Mouse (Mus musculus): ENCODE results near the gene Armh1. TPM values are rescaled to one million over a fixed set of nuclear protein-coding genes. Genes with fewer than 3 reads are reported as not detected.

The Armh1 gene
- 4.8 and 4.9 TPM in 2 replicates for total RNA-seq (2021)
- long read RNA-seq, partial matches to known transcripts, result 4 of 9 reads
- long read RNA-seq, other reads (novel, unspliced or antisense), result 4 of 9 reads

DNA sequence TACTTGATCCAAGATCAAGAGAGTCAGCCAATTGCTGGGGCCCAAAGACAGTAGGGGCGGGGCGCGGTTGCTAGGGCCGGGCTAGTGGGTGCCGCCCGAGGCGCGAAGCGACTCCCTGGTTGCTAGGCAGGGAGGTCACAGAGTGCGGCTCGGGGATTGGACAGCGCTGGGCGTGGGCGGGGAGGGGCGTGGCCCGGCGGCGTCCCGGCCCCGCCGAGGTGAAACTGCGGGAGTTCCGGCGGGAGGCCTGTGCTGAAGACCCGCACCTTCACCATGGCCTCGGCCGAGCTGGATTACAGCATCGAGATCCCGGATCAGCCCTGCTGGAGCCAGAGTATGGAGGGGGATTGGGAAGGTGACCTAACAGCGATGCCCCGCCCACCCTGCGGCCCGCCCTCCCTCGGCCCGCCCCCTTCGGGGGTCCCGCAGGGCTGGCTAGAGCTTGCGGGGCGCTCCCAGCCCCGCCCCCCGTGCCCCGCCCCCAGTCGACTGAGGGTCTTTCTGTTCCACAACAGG is at the start of gene Armh1, which contains the start of gene Tmem53:
Armh1 (minus strand) TSS at position 325 of the 516 bp plus-strand sequence.
Tmem53 (plus strand) TSS at position 151 of the 516 bp plus-strand sequence.
- peak; percentile 96 for DNase-seq

DNA sequence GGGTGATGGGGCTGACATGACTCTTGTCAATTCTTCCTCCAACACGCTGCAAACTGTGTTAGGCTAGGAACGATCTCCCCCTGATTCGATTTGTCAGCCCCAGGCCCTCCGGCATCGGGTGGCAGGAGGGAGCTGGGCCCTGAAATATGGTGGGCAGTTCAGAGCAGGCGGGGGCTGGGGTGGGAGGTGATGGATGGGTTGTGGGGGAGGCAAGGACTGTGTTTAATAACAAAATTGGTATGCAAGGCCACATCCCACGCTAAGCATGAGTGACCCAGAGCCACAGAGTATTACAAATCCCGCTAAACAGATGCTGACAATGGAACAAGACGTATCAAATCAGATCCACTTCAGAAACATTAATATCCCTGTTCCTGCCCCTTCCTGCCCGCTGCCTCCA is 48.0 kb upstream of the Armh1 start:
- DNase-seq, result no peak

DNA sequence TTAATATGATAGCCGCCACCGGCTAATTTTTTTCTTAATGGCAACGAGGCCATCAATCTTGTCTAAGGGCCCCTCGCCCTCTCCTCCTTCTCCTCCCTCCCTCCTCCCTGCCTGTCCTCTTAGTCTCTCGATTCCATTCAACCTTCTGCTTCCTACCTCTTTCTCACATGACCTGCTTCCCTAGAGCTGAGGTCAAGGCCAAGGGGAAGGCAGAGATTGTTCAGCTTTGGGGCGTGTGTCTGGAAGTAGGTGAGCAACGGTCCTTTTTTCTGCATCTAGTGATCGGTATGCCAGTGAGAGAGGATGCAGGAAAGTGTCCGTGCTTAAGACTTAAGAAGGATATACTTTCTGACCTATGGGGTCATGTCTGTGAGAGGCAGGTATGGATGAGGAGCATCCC is 45.9 kb upstream of the Armh1 start:
- no peak for DNase-seq

DNA sequence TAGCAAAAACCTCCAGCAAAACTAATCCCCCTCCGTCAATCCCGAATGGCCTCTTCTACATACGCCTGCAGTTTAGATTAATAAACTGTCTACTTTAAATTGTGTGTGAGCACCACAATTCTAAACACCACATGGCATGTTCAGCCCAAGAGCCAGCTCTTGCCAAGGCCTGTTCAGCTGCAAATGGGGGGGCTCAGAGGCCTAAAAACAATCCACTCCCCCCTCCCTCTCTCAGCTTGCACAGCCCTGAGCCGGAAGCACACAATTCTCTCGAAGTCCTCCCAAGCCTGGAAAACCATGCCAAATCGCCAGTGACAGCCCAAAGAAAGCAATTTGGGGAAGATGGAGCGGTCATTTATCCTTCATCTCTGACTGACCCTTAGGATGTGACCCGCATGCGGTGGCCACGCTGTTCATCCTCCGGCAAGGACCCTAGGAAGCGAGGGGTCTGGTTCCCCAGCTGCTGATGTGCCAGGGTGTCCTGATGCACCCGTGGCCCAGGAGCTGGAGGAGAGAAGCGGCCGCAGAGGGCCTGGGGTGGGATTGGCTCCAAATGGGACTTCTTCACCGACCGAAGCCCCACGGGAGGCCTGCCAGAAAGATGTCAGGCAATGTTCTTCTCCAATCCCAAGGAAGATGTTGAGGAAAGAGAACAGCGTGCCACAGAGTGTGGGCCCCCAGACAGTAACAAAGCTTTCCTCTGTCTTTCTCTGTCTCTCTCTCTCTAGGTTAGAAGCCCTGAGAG is 45.1 kb upstream of the Armh1 start:
- DNase-seq, result no peak

DNA sequence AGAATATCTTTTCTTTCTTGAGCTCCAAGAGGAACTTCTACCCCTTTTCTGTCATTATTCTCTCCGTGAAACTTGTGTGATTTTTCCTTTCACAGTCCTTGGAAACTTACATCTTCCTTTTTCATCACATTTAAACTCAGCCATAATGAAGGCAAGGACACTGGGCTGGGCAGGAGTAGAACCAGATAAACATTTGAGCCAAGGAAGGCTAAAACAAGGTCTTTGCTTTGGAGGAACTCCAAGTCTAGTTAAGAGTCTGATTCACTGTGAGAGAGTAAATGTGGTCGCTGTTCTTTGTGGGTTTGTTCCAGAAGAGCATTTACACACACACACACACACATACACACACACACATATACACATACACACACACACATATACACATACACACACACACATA is 39.8 kb upstream of the Armh1 start:
- no peak for DNase-seq

DNA sequence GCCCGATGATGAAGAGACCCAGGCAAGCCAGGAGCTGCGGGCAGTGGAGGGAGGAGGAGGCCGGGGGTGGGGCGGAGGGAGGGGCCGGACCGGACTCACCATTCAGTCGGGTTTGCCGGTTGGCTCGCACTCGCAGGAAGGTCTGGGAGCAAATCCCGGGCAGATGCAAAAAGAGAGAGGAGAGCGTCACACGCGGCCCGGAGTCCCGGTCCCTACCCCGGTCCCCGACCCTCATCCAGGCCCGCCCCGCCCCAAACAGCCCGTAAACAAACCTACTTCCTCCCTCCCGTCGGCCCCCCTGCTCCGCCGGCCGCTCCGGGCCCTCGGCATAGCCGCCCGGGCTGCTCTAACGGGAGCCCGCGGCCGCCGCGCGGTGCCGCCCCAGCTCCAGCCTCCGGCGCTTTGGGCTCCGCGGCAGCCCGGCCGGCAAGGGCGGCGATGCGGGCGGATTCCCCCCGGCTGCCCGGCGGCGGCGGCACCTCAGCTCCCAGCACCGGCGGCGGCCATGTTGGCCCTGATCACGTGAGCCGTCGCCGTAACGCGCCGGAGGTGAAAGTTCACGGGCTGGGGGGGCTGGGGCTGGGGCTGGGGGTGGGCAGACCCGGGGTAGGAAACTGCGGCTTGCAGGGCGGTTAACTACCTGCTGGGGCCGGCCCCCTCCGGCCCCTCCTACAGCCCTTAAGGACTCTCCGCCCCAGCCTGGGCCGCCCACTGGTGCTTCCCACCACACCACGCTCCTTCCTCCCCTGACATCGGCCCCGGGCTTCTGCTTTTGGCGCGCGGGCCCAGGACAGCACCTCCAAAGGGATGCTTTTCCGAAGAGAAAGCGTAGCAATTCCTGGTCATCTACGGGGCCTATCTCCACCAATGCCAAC is 37.2 kb upstream of the Armh1 start:
- DNase-seq, result peak; percentile 82

DNA sequence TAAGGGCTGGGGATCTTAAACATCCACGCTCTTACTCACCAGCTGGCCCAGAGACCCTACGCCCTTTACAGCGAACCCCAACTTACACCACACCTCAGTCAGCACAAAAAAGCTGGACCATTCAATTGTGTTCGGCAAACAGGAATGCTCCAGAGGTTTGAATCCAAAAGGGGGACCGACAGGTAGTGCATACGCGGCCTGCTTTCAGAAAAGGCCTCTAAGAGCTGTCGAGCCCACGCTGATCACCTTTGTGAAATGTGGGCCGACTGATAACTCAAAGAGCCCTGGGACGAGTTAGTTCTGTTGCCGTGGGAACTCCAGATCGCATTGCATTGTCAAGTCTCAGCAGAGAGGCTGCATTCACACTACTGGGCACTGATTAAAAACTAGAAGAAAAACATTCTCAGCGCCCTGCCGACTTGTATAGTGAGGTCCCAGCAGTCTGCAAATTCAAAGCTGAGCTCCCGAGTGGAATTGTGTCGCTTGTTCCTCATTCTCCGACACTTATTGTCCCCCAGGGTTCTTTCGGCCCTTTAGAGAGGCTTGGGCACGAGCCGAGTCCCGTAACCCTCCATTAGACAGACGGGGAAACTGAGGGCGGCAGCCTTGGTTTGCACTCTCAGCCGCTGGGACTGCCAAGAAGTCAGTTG is 36.5 kb upstream of the Armh1 start:
- DNase-seq, result no peak

DNA sequence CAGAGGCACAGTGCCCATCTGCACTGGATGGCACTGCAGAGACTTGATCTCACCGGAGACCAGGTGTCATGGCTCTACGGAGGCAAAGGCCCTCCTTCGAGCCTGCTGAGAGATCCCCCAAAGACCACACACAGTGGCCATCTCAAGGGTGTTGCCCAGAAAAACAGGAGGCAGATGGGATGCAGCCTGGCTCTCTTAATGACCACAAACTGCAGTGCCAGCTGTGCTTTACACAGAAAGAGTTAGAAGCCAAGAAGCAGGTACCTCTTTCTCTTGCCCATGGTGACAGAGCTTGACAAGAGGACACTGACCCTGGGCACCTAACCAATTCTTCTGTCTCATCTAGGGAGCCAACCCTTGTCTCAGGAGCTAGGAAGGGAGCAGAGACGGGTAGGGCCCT is 32.4 kb upstream of the Armh1 start:
- DNase-seq, result no peak

DNA sequence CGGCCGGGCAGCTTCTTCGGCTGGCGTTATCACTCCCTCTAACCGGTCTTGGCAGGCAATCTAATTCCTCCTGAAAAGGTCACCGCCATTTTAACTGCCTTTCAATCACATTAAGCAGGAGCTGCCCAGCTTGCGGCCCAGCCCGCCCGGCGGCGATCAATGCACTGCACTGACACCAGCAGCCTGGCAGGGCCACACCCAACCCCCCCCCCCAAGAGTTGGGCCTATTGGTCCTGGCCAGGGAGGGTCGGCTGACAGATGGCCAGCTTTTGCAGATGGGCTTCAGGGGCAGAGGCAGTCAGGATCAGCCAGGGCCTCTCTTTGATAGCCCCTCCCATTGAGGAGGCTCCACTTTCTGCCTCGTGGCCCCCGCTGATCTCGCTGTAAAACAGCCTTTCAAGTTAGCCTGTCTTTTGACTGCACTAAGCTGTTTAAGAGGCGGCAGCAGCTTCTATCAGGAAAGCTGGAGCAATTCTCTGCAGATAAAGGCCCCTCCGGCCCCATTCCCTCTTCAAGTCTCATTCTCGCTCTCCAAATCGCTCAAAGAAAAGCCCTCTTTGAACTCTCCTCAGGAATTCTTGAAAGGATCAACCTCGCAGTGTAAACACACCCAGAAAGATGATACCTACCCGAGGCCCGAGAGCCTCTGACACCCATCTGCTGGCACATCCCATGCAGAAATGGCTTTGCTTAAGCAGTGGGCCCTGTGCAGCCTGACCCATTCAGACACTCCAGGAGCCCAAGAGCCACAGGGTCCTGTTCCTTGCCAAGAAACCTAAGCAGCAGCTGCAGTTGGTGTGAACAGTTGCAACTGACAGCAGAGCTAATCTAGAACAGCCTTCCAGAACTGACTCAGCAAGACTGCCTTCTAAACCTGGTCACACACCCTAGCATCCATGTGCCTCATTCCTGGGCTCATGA is 31.6 kb upstream of the Armh1 start:
- no peak for DNase-seq

DNA sequence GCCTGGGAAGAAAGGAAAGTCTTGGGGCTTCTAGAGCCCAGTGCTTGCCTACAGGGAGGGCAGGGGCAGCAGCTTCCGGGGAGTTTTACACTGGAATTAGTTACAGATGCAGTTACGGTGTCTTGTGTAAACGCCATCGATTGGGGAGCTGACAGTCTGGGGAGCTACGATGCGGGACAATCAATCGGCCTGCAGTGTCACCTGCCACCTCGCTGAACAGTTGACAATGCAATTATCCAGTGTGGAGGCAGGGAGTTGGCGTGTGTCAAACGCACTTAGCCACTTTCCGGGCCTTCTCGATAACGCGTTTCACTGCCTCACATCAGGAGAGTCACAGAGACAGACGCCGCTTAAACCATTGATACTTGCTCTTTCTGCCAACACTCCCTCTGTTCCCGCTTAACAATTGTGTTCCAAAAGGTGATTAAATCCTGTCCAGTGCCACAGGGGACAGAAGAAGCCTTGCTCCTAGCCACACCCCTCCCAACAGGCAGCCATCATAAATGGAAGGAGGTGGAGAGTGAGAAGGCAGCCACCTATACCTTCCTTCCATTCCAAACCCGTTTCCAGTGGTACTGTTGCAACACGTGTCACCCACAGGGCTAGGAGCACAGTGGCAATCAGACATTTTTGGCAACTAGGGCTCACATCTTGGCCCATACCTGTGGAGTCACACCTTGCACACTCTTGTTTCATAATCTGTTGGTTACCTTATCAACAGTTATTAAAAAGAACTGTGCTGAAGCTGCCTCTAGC is 29.3 kb upstream of the Armh1 start:
- DNase-seq, result no peak

DNA sequence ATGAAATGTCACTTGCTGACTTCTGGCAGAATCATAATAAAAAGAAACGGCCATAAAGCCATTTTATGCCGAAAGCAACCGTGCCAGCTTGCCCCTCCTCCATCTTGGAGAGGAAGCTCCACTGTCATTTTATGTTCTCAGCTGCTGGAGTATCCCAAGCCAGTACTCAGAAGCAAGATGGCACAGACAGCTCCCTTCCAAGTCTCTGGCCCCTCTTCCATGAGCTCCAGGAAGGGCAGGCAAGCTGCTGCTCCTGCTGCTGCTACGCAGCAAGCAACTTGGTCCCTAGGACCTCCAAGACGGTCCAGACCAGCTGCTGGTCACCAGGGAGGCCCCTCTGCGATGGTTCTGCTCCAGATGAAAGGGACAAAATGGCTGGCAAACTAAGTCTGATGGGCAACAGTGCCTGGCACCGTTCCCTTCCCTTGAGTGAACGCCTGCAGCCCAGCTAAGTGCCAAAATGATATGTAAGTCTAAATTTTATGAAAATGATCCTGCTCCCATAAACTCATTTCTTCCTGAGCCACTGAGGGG is 28.5 kb upstream of the Armh1 start:
- DNase-seq, result no peak

DNA sequence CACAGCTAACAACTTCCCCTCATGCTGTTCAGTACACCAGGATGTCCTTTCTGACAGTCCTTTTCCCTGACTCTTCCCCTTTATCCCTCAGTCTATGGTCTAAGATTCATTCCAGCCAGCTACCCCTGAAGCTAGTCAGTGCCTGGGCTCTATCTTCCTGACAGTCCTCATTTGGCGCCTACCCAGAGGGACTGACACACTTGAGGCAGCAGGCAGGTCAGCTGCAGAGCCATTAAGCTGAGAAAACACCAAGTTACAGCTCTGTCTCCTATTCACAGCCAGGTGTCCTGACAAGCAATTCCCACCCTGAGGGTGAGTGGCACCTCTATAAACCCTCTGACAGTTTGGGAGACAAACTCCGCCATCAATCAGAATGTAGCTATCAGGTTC is 27.3 kb upstream of the Armh1 start:
- DNase-seq, result no peak

DNA sequence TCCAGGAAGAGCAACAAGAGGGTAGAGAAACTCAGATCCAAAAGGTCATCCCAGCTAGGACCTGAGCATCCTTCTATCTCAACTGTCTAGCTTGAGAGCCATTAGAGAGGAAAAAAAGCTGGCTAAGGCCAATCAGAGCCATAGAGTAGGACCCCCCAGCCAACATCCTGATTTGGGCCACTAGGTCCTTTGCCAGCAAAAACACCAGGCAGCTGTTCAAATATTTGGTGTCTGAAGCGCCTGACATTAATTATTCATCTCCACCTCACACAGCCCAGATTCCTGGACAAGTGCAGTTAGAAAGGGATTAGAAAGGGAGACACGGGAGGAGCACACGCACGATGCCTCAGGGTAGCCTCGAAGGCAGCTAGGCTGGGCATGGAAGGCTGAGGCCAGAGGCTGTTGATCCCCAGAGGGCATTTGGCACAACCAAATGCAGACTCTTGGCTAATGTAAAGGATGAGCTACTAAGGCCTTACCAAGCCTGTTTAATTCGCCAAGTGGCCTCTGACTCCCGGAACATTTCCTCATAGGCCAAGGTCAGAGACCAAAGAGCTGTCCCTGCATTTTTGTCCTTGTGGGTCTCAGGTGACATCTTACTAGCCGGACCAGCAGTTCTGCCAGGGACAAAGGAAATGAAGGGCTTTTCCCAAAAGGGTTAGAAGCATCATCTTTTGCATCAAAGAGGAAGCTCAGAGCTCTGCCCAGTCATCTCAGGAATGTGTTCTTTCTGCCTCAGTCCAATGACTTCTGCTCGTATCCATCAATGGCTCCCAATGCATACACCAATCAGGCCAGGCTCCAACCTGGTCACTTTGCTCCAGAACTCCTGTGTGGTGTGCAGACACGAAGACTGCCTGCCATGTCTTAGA is 26.7 kb upstream of the Armh1 start:
- no peak for DNase-seq

DNA sequence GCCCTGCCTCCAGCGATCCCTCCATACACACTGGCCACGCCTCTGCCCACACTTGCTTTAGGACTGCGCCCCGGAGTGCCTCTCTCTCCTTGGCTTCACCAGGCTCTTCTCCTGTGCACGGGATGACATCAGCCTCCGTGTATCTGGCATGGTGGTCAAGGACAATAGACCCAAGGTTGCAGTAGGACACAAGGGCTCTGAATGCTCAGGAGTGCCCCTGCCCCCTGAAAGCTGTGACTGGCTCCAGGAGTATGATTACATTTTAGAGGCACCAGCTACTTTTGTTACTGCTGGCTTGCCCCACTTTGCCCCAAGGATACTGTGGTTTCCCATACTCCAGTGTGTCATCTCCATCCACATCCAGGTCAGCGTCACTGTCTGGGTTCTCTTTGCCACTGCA is 25.8 kb upstream of the Armh1 start:
- peak; percentile 52 for DNase-seq

DNA sequence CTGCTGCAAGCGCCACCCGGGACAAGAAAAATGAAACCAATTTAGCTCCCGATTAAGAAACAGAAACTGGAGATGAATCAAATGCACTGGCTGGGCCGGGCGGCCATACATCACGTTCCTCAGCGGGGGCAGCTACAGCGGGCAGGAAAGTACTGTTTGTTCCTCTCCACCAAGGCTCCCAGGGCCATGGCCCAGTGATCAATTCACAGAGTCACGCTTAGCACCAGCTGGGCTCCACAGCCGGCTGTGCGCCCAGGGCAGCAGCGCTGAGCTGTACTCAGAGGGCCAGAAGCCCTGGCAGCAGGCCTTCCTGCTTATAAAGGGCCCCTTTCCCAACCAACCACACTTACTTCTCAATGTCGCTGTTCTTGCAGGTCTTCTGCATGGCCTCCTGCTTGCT is 25.1 kb upstream of the Armh1 start:
- peak; percentile 45 for DNase-seq

DNA sequence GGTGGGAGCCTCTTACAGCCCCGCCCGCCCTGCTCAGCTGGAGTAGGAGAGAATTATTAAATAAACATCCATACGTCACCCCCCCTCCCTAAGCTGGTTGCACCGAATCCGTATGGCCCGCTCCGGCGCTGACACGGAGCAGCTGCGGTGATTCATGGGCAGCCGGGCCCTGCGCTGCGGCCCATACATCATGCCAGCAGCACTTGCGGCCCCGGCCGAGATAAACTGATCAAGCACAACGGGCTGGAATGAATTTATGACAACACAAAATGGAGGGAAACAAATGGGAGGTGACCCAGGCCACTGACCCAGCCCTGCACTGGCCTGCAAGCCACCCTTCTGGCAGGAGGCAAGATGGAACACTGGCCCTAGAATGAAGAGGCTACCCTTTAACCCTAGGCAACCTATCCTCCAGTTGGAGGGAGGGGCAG is 24.4 kb upstream of the Armh1 start:
- DNase-seq, result peak; percentile 63

DNA sequence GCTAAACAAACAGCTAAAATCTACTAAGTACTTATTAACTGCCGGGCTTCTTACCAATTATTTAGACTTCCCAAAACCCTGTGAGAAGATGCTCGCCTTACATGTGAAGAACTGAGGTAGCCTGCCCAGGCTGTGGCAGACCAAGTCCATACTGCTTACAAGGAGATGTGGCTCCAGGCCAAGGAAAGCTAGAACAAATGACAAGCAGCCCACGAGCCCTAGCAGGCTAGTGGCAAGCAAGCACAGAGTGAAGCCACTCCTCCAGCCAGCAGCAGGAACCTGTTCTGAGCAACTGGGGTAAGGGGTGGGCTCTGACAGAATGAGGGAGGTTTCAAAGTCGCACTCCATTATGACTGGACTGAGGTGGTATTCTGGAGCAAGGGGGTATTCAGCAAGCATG is 22.8 kb upstream of the Armh1 start:
- no peak for DNase-seq

DNA sequence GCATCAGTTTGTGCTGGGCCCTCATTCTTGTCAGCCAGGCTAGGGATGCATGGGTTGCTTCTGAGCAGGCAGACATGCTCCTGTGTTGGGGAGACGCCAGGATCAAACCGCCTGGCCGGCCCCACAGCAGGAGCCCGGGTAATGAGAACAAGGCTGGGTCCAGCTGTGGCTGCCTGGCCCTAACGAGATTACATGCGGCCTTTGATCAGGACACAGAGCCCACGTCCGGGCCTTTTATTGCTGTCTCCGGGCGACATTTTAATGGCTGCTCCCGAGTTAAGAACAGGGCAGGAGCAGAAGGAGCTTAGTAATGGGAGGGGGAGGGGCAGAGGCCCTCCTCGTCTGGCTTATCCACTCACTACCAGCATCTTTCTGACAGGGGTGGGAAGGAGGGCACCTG is 20.5 kb upstream of the Armh1 start:
- DNase-seq, result no peak

DNA sequence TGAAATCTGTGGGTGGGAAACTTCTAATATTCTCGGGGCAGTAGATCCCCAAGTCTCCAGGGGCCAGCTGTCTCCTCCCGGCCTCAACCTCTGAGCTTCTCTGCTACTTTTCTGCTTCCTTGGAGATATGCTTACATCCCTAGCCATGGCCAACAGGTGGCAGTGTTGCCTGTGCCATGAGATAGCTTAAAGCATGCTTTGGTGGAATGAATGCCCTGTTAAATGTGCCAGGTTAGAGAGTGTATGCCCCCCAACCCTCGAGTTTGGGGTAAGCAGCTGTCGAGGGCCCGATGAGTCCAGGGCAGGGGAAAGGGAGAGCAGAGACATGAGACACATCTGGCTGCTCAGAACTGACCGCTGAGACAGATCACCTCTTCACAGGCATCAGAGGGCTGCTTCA is 18.4 kb upstream of the Armh1 start:
- DNase-seq, result peak; percentile 79
